Mouse (Mus musculus): ENCODE results near the gene Manba. TPM values are rescaled to one million over a fixed set of nuclear protein-coding genes. Genes with fewer than 3 reads are reported as not detected.

Gene Manba
- polyA plus RNA-seq, 1 experiment from 2014 or later, result 3.8 TPM

GRCm38 (mm10) chr3:135604626-135605417 lies 119.4 kb downstream of the Manba start:
- no peak overlapping the region for H3K4me3 ChIP-seq (ENCODE audit: low read depth, low read length)
- no peak for DNase-seq (ENCODE audit: low spot score)
- 92% methylated on average over 10 of the region's 10 CpGs for WGBS
- no peaks in the 10 kb centered on the region for H3K4me1 ChIP-seq (replicated peaks; ENCODE audit: control insufficient read depth, insufficient read depth, low read length)
- no peak overlapping the region for H3K4me2 ChIP-seq (ENCODE audit: low read depth, low read length, severe bottlenecking)
- ATAC-seq (replicated peaks; ENCODE audit: low FRiP score), result no peak
- no peaks in the 10 kb centered on the region for H3K9me3 ChIP-seq (ENCODE audit: control insufficient read depth, low read length)
- no peaks in the 10 kb centered on the region for H3K36me3 ChIP-seq (ENCODE audit: control insufficient read depth, insufficient read depth, low read length)
- H3K9ac ChIP-seq (ENCODE audit: low read length), result no peak overlapping the region
- H3K27ac ChIP-seq (ENCODE audit: low read depth, low read length), result no peak overlapping the region
- no peaks in the 10 kb centered on the region for H3K27me3 ChIP-seq (ENCODE audit: control insufficient read depth, insufficient read depth, low read length)

- no peak for ATAC-seq (replicated peaks; ENCODE audit: low FRiP score)
- no peaks in the 10 kb centered on the region for H3K36me3 ChIP-seq (ENCODE audit: control insufficient read depth, insufficient read depth, low read length)
- 83% methylated on average over 4 of the region's 4 CpGs for WGBS
Observed at GRCm38 (mm10) chr3:135605474-135605873, 120.1 kb downstream of the Manba start.

GRCm38 (mm10) chr3:135606592-135606991 lies 121.2 kb downstream of the Manba start:
- DNase-seq (ENCODE audit: low spot score) (no peak), ATAC-seq (replicated peaks; ENCODE audit: low FRiP score) (no peak)
- no peak overlapping the region for H3K27ac ChIP-seq (ENCODE audit: low read depth, low read length)
- H3K36me3 ChIP-seq (ENCODE audit: control insufficient read depth, insufficient read depth, low read length), result no peaks in the 10 kb centered on the region
- no peaks in the 10 kb centered on the region for H3K4me1 ChIP-seq (replicated peaks; ENCODE audit: control insufficient read depth, insufficient read depth, low read length)
- no peaks in the 10 kb centered on the region for H3K27me3 ChIP-seq (ENCODE audit: control insufficient read depth, insufficient read depth, low read length)
- WGBS, result 91% methylated on average over 8 of the region's 8 CpGs
- H3K9ac ChIP-seq (ENCODE audit: low read length), result no peak overlapping the region
- no peaks in the 10 kb centered on the region for H3K9me3 ChIP-seq (ENCODE audit: control insufficient read depth, low read length)
- H3K4me3 ChIP-seq (ENCODE audit: low read depth, low read length), result no peak overlapping the region
- H3K4me2 ChIP-seq (ENCODE audit: low read depth, low read length, severe bottlenecking), result no peak overlapping the region

More at GRCm38 (mm10) chr3:135605474-135605873, 120.1 kb downstream of the Manba start:
- H3K9ac ChIP-seq (ENCODE audit: low read length), result no peak overlapping the region
- H3K4me3 ChIP-seq (ENCODE audit: low read depth, low read length), result no peak overlapping the region
- H3K9me3 ChIP-seq (ENCODE audit: control insufficient read depth, low read length), result no peaks in the 10 kb centered on the region
- DNase-seq (ENCODE audit: low spot score), result no peak
- H3K4me2 ChIP-seq (ENCODE audit: low read depth, low read length, severe bottlenecking), result no peak overlapping the region
- H3K4me1 ChIP-seq (replicated peaks; ENCODE audit: control insufficient read depth, insufficient read depth, low read length), result no peaks in the 10 kb centered on the region
- no peaks in the 10 kb centered on the region for H3K27me3 ChIP-seq (ENCODE audit: control insufficient read depth, insufficient read depth, low read length)
- H3K27ac ChIP-seq (ENCODE audit: low read depth, low read length), result no peak overlapping the region

- no peak for ATAC-seq (replicated peaks; ENCODE audit: low FRiP score)
- DNase-seq (ENCODE audit: low spot score), result no peak
- H3K27ac ChIP-seq (ENCODE audit: low read depth, low read length), result no peak overlapping the region
- no peaks in the 10 kb centered on the region for H3K4me1 ChIP-seq (replicated peaks; ENCODE audit: control insufficient read depth, insufficient read depth, low read length)
- no peaks in the 10 kb centered on the region for H3K27me3 ChIP-seq (ENCODE audit: control insufficient read depth, insufficient read depth, low read length)
- no peak overlapping the region for H3K4me2 ChIP-seq (ENCODE audit: low read depth, low read length, severe bottlenecking)
- H3K4me3 ChIP-seq (ENCODE audit: low read depth, low read length), result no peak overlapping the region
- no peaks in the 10 kb centered on the region for H3K36me3 ChIP-seq (ENCODE audit: control insufficient read depth, insufficient read depth, low read length)
- H3K9me3 ChIP-seq (ENCODE audit: control insufficient read depth, low read length), result no peaks in the 10 kb centered on the region
- H3K9ac ChIP-seq (ENCODE audit: low read length), result no peak overlapping the region
- 95% methylated on average over 9 of the region's 9 CpGs for WGBS
Observed at GRCm38 (mm10) chr3:135607021-135607420, 121.6 kb downstream of the Manba start.

GRCm38 (mm10) chr3:135607660-135608473 lies 122.5 kb downstream of the Manba start:
- DNase-seq (ENCODE audit: low spot score), result no peak
- no peaks in the 10 kb centered on the region for H3K4me1 ChIP-seq (replicated peaks; ENCODE audit: control insufficient read depth, insufficient read depth, low read length)

GRCm38 (mm10) chr3:135610221-135610620 lies 124.8 kb downstream of the Manba start:
- no peak overlapping the region for H3K27ac ChIP-seq (ENCODE audit: low read depth, low read length)
- H3K4me3 ChIP-seq (ENCODE audit: low read depth, low read length), result no peak overlapping the region
- ATAC-seq (replicated peaks; ENCODE audit: low FRiP score), result no peak
- H3K4me1 ChIP-seq (replicated peaks; ENCODE audit: control insufficient read depth, insufficient read depth, low read length), result no peaks in the 10 kb centered on the region
- H3K9ac ChIP-seq (ENCODE audit: low read length), result no peak overlapping the region
- 69% methylated on average over 3 of the region's 3 CpGs for WGBS
- no peak overlapping the region for H3K4me2 ChIP-seq (ENCODE audit: low read depth, low read length, severe bottlenecking)
- no peaks in the 10 kb centered on the region for H3K9me3 ChIP-seq (ENCODE audit: control insufficient read depth, low read length)
- no peaks in the 10 kb centered on the region for H3K36me3 ChIP-seq (ENCODE audit: control insufficient read depth, insufficient read depth, low read length)
- no peaks in the 10 kb centered on the region for H3K27me3 ChIP-seq (ENCODE audit: control insufficient read depth, insufficient read depth, low read length)
- DNase-seq (ENCODE audit: low spot score), result no peak

More at GRCm38 (mm10) chr3:135607660-135608473, 122.5 kb downstream of the Manba start:
- ATAC-seq (replicated peaks; ENCODE audit: low FRiP score), result no peak
- Histone ChIP-seq H3K9ac (ENCODE audit: low read length) (no peak overlapping the region), H3K9me3 (ENCODE audit: control insufficient read depth, low read length) (no peaks in the 10 kb centered on the region), H3K4me2 (ENCODE audit: low read depth, low read length, severe bottlenecking) (no peak overlapping the region), H3K27ac (ENCODE audit: low read depth, low read length) (no peak overlapping the region), H3K36me3 (ENCODE audit: control insufficient read depth, insufficient read depth, low read length) (no peaks in the 10 kb centered on the region), H3K27me3 (ENCODE audit: control insufficient read depth, insufficient read depth, low read length) (no peaks in the 10 kb centered on the region), H3K4me3 (ENCODE audit: low read depth, low read length) (no peak overlapping the region)
- 92% methylated on average over 24 of the region's 24 CpGs for WGBS

- Histone ChIP-seq H3K4me3 (ENCODE audit: low read depth, low read length) (no peak overlapping the region), H3K9ac (ENCODE audit: low read length) (no peak overlapping the region), H3K36me3 (ENCODE audit: control insufficient read depth, insufficient read depth, low read length) (no peaks in the 10 kb centered on the region), H3K4me2 (ENCODE audit: low read depth, low read length, severe bottlenecking) (no peak overlapping the region), H3K9me3 (ENCODE audit: control insufficient read depth, low read length) (no peaks in the 10 kb centered on the region), H3K27me3 (ENCODE audit: control insufficient read depth, insufficient read depth, low read length) (no peaks in the 10 kb centered on the region), H3K4me1 (replicated peaks; ENCODE audit: control insufficient read depth, insufficient read depth, low read length) (no peaks in the 10 kb centered on the region), H3K27ac (ENCODE audit: low read depth, low read length) (no peak overlapping the region)
- DNase-seq (ENCODE audit: low spot score) (no peak), ATAC-seq (replicated peaks; ENCODE audit: low FRiP score) (no peak)
- 90% methylated on average over 3 of the region's 3 CpGs for WGBS
Observed at GRCm38 (mm10) chr3:135614376-135614775, 129.0 kb downstream of the Manba start.

GRCm38 (mm10) chr3:135616730-135617129 lies 131.3 kb downstream of the Manba start:
- Histone ChIP-seq H3K4me2 (ENCODE audit: low read depth, low read length, severe bottlenecking) (no peak overlapping the region), H3K9ac (ENCODE audit: low read length) (no peak overlapping the region), H3K9me3 (ENCODE audit: control insufficient read depth, low read length) (no peaks in the 10 kb centered on the region), H3K27ac (ENCODE audit: low read depth, low read length) (no peak overlapping the region), H3K4me3 (ENCODE audit: low read depth, low read length) (no peak overlapping the region), H3K36me3 (ENCODE audit: control insufficient read depth, insufficient read depth, low read length) (no peaks in the 10 kb centered on the region), H3K4me1 (replicated peaks; ENCODE audit: control insufficient read depth, insufficient read depth, low read length) (no peaks in the 10 kb centered on the region), H3K27me3 (ENCODE audit: control insufficient read depth, insufficient read depth, low read length) (no peaks in the 10 kb centered on the region)
- no peak for ATAC-seq (replicated peaks; ENCODE audit: low FRiP score)
- 94% methylated on average over 7 of the region's 7 CpGs for WGBS
- no peak for DNase-seq (ENCODE audit: low spot score)
